Mouse (Mus musculus) C2C12 (cell line): ENCODE results near the gene Lamtor1.

Experiments
- CEBPB ChIP-seq: IDR thresholded peaks from one replicate; pipeline ENCODE4 v1.6.1; 2011; ENCODE audit warnings: low read depth, mild to moderate bottlenecking, control low read depth, moderate library complexity
- CTCF ChIP-seq: IDR thresholded peaks from one replicate; pipeline ENCODE4 v1.5.1; 2011; ENCODE audit not compliant: control insufficient read depth, insufficient read depth, insufficient read length
- FOSL1 ChIP-seq: IDR thresholded peaks from one replicate; pipeline ENCODE4 v1.8.0; 2011; ENCODE audit warnings: mild to moderate bottlenecking, low read length; ENCODE audit not compliant: poor library complexity, insufficient read depth, severe bottlenecking
- MAX ChIP-seq: IDR thresholded peaks from one replicate; pipeline ENCODE4 v1.6.1; 2011; ENCODE audit warnings: mild to moderate bottlenecking, control low read depth
- MYOD1 ChIP-seq: IDR thresholded peaks from one replicate; pipeline ENCODE4 v1.6.1; 2011; ENCODE audit warnings: low read depth; ENCODE audit not compliant: control insufficient read depth, insufficient read length
- MYOG ChIP-seq: IDR thresholded peaks from one replicate; pipeline ENCODE4 v1.6.1; 2011; ENCODE audit not compliant: control insufficient read depth, insufficient read length; ENCODE audit errors: extremely low read depth
- USF1 ChIP-seq: IDR thresholded peaks from one replicate; pipeline ENCODE4 v1.6.1; 2011; ENCODE audit warnings: low read depth, mild to moderate bottlenecking, control low read depth, moderate library complexity

- TF ChIP-seq CTCF: no peak
- no peak for TF ChIP-seq FOSL1
- no peak for TF ChIP-seq MYOG
- TF ChIP-seq CEBPB: no peak
- TF ChIP-seq USF1: no peak
- no peak for TF ChIP-seq MYOD1
- no peak for TF ChIP-seq MAX
Observed at GRCm38 (mm10) chr7:101956481-101956880, 50.8 kb downstream of the Lamtor1 start.
